Mouse (Mus musculus) megakaryocyte-erythroid progenitor cell, adult 5 weeks (primary cell): ENCODE data around the gene Olfr679. TPM values are rescaled to one million over a fixed set of nuclear protein-coding genes. Genes with fewer than 3 reads are reported as not detected.

Experiments
- polyA plus RNA-seq: library from polyadenylated mRNA; stranded (reverse); fragments of >175 nt; gene quantifications from 2 replicates; pipeline ENCODE4 v1.2.3, GENCODE M21; 2012

Gene Olfr679
- not detected in 2 replicates for polyA plus RNA-seq

DNA sequence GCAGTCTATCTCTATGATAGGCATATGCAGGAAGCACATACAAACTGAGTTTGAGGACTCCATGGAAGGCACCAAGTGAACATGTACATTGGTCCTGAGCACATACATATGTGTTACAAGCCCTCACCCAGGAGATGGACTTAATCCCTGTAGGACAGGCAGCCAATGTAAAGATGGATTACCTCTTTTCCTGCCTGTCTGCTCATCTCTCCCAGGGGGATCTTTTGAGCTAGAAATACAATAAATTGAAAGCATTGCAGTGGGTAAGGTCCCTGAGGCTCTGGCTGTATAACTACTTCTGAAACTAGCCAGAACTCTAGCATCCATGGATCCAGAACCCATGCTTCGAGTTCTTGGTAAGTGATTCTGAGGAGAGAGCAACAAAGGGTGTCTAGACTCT lies at the start of gene Olfr679:
TSS of gene Olfr679 (plus strand) at position 301 of the 400 bp plus-strand sequence.

DNA sequence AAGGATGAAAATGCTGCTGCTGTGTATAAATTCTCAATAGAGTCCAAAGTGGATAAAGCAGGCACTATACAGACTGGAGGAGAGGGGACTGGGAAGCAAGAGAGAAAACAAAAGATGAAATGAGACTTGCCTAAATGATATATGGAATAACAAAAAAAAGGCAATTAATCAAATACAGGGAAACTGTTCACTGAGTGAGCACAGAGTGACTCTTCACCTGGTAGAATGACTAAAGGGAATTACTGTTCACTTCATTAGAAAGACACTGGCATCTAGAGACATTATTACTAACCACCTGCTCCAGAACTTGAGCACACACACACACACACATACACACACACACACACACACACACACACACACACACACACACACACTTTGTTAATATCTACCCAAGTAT lies 48.6 kb upstream of the Olfr679 start, which contains the start of gene Olfr676:
TSS of gene Olfr676 (plus strand) at position 301 of the 400 bp plus-strand sequence.

GRCm38 (mm10) chr7:105064175-105064574 lies 16.8 kb upstream of the Olfr679 start, which contains the start of gene Olfr678:
Olfr678 (plus strand) TSS chr7:105064475.

GRCm38 (mm10) chr7:105092717-105093116 lies 11.7 kb downstream of the Olfr679 start, which contains the start of gene Olfr680-ps1:
Olfr680-ps1 (minus strand) TSS chr7:105092817.

DNA sequence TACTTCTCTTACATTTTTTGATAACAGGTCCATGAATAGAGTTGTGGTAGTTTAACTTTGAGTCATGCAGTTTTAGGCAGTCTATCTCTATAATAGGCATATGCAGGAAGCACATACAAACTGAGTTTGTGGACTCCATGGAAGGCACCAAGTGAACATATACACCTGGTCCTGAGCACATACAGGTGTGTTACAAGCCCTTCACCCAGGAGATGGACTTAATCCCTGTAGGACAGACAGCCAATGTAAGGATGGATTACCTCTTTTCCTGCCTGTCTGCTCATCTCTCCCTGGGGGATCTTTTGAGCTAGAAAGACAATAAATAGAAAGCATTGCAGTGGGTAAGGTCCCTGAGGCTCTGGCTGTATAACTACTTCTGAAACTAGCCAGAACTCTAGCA lies 35.5 kb downstream of the Olfr679 start, which contains the start of gene Olfr681:
TSS of gene Olfr681 (plus strand) at position 301 of the 400 bp plus-strand sequence.

Other genes with a start within 250 kb of the Olfr679 start
- not detected in 2 replicates for gene Usp17lb, start 238.6 kb upstream of the Olfr679 start, polyA plus RNA-seq
- 0.03 and 0.09 TPM in 2 replicates for gene Usp17la, start 224.2 kb upstream of the Olfr679 start, polyA plus RNA-seq
- not detected in 2 replicates for gene Olfr665, start 203.2 kb upstream of the Olfr679 start, polyA plus RNA-seq
- gene Olfr666, start 185.3 kb upstream of the Olfr679 start, polyA plus RNA-seq: not detected in 2 replicates
- not detected in 2 replicates for gene Olfr667, start 159.7 kb upstream of the Olfr679 start, polyA plus RNA-seq
- not detected in 2 replicates for gene Olfr668, start 153.1 kb upstream of the Olfr679 start, polyA plus RNA-seq
- not detected in 2 replicates for gene Olfr669, start 147.0 kb upstream of the Olfr679 start, polyA plus RNA-seq
- not detected in 2 replicates for gene Olfr670, start 118.6 kb upstream of the Olfr679 start, polyA plus RNA-seq
- 0.02 TPM in 1 of 2 replicates, not detected in the other for gene Olfr671, start 102.1 kb upstream of the Olfr679 start, polyA plus RNA-seq
- not detected in 2 replicates for gene Olfr672, start 79.2 kb upstream of the Olfr679 start, polyA plus RNA-seq
- not detected in 2 replicates for gene Olfr675, start 52.7 kb upstream of the Olfr679 start, polyA plus RNA-seq
- gene Olfr676, start 48.5 kb upstream of the Olfr679 start, polyA plus RNA-seq: not detected in 2 replicates
- gene Olfr677, start 29.8 kb upstream of the Olfr679 start, polyA plus RNA-seq: not detected in 2 replicates
- gene Olfr678, start 16.7 kb upstream of the Olfr679 start, polyA plus RNA-seq: not detected in 2 replicates
- not detected in 2 replicates for gene Olfr680-ps1, start 11.6 kb downstream of the Olfr679 start, polyA plus RNA-seq
- not detected in 2 replicates for gene Olfr681, start 35.6 kb downstream of the Olfr679 start, polyA plus RNA-seq
- not detected in 2 replicates for gene Olfr683, start 65.8 kb downstream of the Olfr679 start, polyA plus RNA-seq
- gene Olfr684, start 82.4 kb downstream of the Olfr679 start, polyA plus RNA-seq: 0.08 TPM in 1 of 2 replicates, not detected in the other
- gene Olfr685, start 104.8 kb downstream of the Olfr679 start, polyA plus RNA-seq: 0.06 TPM in 1 of 2 replicates, not detected in the other
- not detected in 2 replicates for gene Olfr686, start 126.3 kb downstream of the Olfr679 start, polyA plus RNA-seq
- gene Olfr688, start 206.9 kb downstream of the Olfr679 start, polyA plus RNA-seq: not detected in 2 replicates
- gene Olfr689, start 230.0 kb downstream of the Olfr679 start, polyA plus RNA-seq: not detected in 2 replicates